Mouse (Mus musculus) neural tube, embryonic 14.5 days (tissue): ENCODE measurements around the gene Dyrk3. TPM values are rescaled to one million over a fixed set of nuclear protein-coding genes. Genes with fewer than 3 reads are reported as not detected.

ENCODE experiments used
- ATAC-seq: fragments of 200-750 bp; cut with Nextera tagmentation; 2 replicates; pipeline ENCODE4 v1.8.0; 2017; ENCODE audit warnings: low read depth, mild to moderate bottlenecking, moderate TSS enrichment, moderate library complexity
- H3K27ac ChIP-seq: fragments of 300-500 bp; sonication (generic); 2 replicates; pipeline ENCODE4 v1.5.1; 2014; ENCODE audit warnings: low read depth, mild to moderate bottlenecking, control low read depth, low read length, moderate library complexity, mixed read lengths
- H3K27me3 ChIP-seq: fragments of 300-500 bp; sonication (generic); 2 replicates; pipeline ENCODE4 v1.6.1; 2014; ENCODE audit warnings: low read length; ENCODE audit not compliant: control insufficient read depth, insufficient read depth
- H3K36me3 ChIP-seq: fragments of 300-500 bp; sonication (generic); 2 replicates; pipeline ENCODE4 v1.6.1; 2014; ENCODE audit warnings: low read length, mixed read lengths; ENCODE audit not compliant: control insufficient read depth, insufficient read depth
- H3K4me1 ChIP-seq: fragments of 300-500 bp; sonication (generic); 2 replicates; pipeline ENCODE4 v1.6.1; 2014; ENCODE audit warnings: low read length; ENCODE audit not compliant: control insufficient read depth, insufficient read depth
- H3K4me2 ChIP-seq: fragments of 300-500 bp; sonication (generic); 2 replicates; pipeline ENCODE4 v1.6.1; 2014; ENCODE audit warnings: mild to moderate bottlenecking, low read depth, low read length, control low read depth
- H3K4me3 ChIP-seq: fragments of 300-500 bp; sonication (generic); 2 replicates; pipeline ENCODE4 v1.5.1; 2014; ENCODE audit warnings: low read depth, low read length, control low read depth, mixed read lengths
- H3K9ac ChIP-seq: fragments of 300-500 bp; sonication (generic); replicated peaks from 2 replicates; pipeline ENCODE4 v1.6.1; 2014; ENCODE audit warnings: low read depth, mild to moderate bottlenecking, control low read depth, low read length, mixed read lengths
- H3K9me3 ChIP-seq: fragments of 300-500 bp; sonication (generic); 2 replicates; pipeline ENCODE4 v1.6.1; 2016; ENCODE audit warnings: low read length; ENCODE audit not compliant: control insufficient read depth
- WGBS: fragments of 180-500 bp; shearing (Covaris S2); extraction: QIAGEN DNeasy Blood & Tissue Kit; methylation state at CpG from one replicate; pipeline ENCODE4 v1.1.7; 2014; 5-methylcytosine and 5-hydroxymethylcytosine counted together
- polyA plus RNA-seq: library from polyadenylated mRNA; unstranded; fragments of >200 nt; fragmentation: Nextera tagmentation; extraction: Ambion mirVana; gene quantifications from 2 replicates; pipeline ENCODE4 v1.2.1, GENCODE M21; 2014

Gene Dyrk3
- polyA plus RNA-seq, 1 experiment from 2014 or later: 12.6 TPM

GRCm38 (mm10) chr1:131141449-131141848 lies 3.3 kb upstream of the Dyrk3 start:
- Histone ChIP-seq H3K9me3 (no peaks in the 10 kb centered on the region), H3K27ac (no peak overlapping the region), H3K4me1 (peaks cover 6% of the 10 kb centered on the region; the same call in 1 of the 2 replicates), H3K4me3 (no peak overlapping the region), H3K4me2 (no peak overlapping the region), H3K9ac (no peak overlapping the region), H3K36me3 (no peaks in the 10 kb centered on the region), H3K27me3 (no peaks in the 10 kb centered on the region)
- WGBS: 77% methylated on average over 2 of the region's 2 CpGs
- ATAC-seq: no peak

GRCm38 (mm10) chr1:131139102-131140095 lies 1.3 kb upstream of the Dyrk3 start:
- Histone ChIP-seq H3K27ac (no peak overlapping the region), H3K4me2 (peak overlapping the region; percentile 47), H3K27me3 (no peaks in the 10 kb centered on the region), H3K36me3 (no peaks in the 10 kb centered on the region), H3K4me3 (peak overlapping the region; percentile 75; the same call in 1 of the 2 replicates), H3K4me1 (peaks cover 6% of the 10 kb centered on the region), H3K9ac (no peak overlapping the region), H3K9me3 (no peaks in the 10 kb centered on the region)
- no peak for ATAC-seq
- 68% methylated on average over 11 of the region's 11 CpGs for WGBS

GRCm38 (mm10) chr1:131137717-131138118 lies 422 bp downstream of the Dyrk3 start:
- peak overlapping the region; percentile 86 for H3K9ac ChIP-seq
- peaks cover 9% of the 10 kb centered on the region for H3K4me1 ChIP-seq
- H3K36me3 ChIP-seq: no peaks in the 10 kb centered on the region
- 0% methylated on average over 16 of the region's 36 CpGs for WGBS
- H3K9me3 ChIP-seq: no peaks in the 10 kb centered on the region
- no peaks in the 10 kb centered on the region for H3K27me3 ChIP-seq
- H3K4me3 ChIP-seq: peak overlapping the region; percentile 75
- peak overlapping the region; percentile 86 for H3K27ac ChIP-seq
- ATAC-seq: peak; percentile 90
- peak overlapping the region; percentile 47 for H3K4me2 ChIP-seq

- peak overlapping the region; percentile 39 for H3K9ac ChIP-seq
- H3K36me3 ChIP-seq: no peaks in the 10 kb centered on the region
- 13% methylated on average over 5 of the region's 5 CpGs for WGBS
- no peak for ATAC-seq
- peak overlapping the region; percentile 75 for H3K4me3 ChIP-seq
- H3K4me2 ChIP-seq: peak overlapping the region; percentile 47
- H3K27ac ChIP-seq: no peak overlapping the region
- H3K9me3 ChIP-seq: no peaks in the 10 kb centered on the region
- no peaks in the 10 kb centered on the region for H3K27me3 ChIP-seq
- H3K4me1 ChIP-seq: peaks cover 9% of the 10 kb centered on the region
Measured at GRCm38 (mm10) chr1:131137111-131137510, 1.0 kb downstream of the Dyrk3 start.

GRCm38 (mm10) chr1:131135960-131136629 lies 2.0 kb downstream of the Dyrk3 start:
- H3K9ac ChIP-seq: no peak overlapping the region
- peaks cover 9% of the 10 kb centered on the region for H3K4me1 ChIP-seq
- H3K4me2 ChIP-seq: peak overlapping the region; percentile 47
- no peaks in the 10 kb centered on the region for H3K27me3 ChIP-seq
- no peaks in the 10 kb centered on the region for H3K9me3 ChIP-seq
- H3K4me3 ChIP-seq: no peak overlapping the region; the same call in 1 of the 2 replicates
- H3K36me3 ChIP-seq: no peaks in the 10 kb centered on the region
- no peak overlapping the region for H3K27ac ChIP-seq
- 84% methylated on average over 10 of the region's 10 CpGs for WGBS
- no peak for ATAC-seq

GRCm38 (mm10) chr1:131134942-131135522 lies 3.1 kb downstream of the Dyrk3 start:
- no peak for ATAC-seq
- 0 out of 2 replicates have a peak, but pooled peaks cover under 1% of the 10 kb centered on the region for H3K36me3 ChIP-seq
- peaks cover 9% of the 10 kb centered on the region for H3K4me1 ChIP-seq
- H3K4me3 ChIP-seq: no peak overlapping the region; the same call in 1 of the 2 replicates
- H3K9me3 ChIP-seq: no peaks in the 10 kb centered on the region
- no peak overlapping the region for H3K9ac ChIP-seq
- no peak overlapping the region for H3K27ac ChIP-seq
- WGBS: 43% methylated on average over 8 of the region's 8 CpGs
- H3K27me3 ChIP-seq: no peaks in the 10 kb centered on the region
- peak overlapping the region; percentile 19 for H3K4me2 ChIP-seq

GRCm38 (mm10) chr1:131134231-131134630 lies 3.9 kb downstream of the Dyrk3 start:
- no peak overlapping the region for H3K4me3 ChIP-seq

GRCm38 (mm10) chr1:131125987-131126744 lies 12.0 kb downstream of the Dyrk3 start:
- Histone ChIP-seq H3K4me2 (no peak overlapping the region), H3K27ac (no peak overlapping the region), H3K4me1 (no peaks in the 10 kb centered on the region), H3K9ac (no peak overlapping the region), H3K9me3 (no peaks in the 10 kb centered on the region), H3K36me3 (peaks cover 24% of the 10 kb centered on the region), H3K4me3 (no peak overlapping the region), H3K27me3 (no peaks in the 10 kb centered on the region)
- 78% methylated on average over 11 of the region's 11 CpGs for WGBS
- ATAC-seq: no peak

More at GRCm38 (mm10) chr1:131134231-131134630, 3.9 kb downstream of the Dyrk3 start:
- ATAC-seq: no peak
- H3K27me3 ChIP-seq: no peaks in the 10 kb centered on the region
- H3K4me1 ChIP-seq: peaks cover 8% of the 10 kb centered on the region
- H3K9ac ChIP-seq: 0 out of 2 replicates have a peak overlapping the region, but pooled peaks have one; percentile 12
- 0 out of 2 replicates have a peak, but pooled peaks cover 9% of the 10 kb centered on the region for H3K36me3 ChIP-seq
- H3K9me3 ChIP-seq: no peaks in the 10 kb centered on the region
- H3K27ac ChIP-seq: no peak overlapping the region; the same call in 1 of the 2 replicates
- 0 out of 2 replicates have a peak overlapping the region, but pooled peaks have one; percentile 0 for H3K4me2 ChIP-seq
- WGBS: 33% methylated on average over 6 of the region's 6 CpGs
